Mouse (Mus musculus) large intestine, adult 2 months (tissue): Measurements from ENCODE around the gene Gse1. TPM values are rescaled to one million over a fixed set of nuclear protein-coding genes. Genes with fewer than 3 reads are reported as not detected.

Experiments used
- DNase-seq: peaks from one replicate; pipeline ENCODE4 v3.0.0-alpha.2; 2012; ENCODE audit warnings: low read depth, low spot score
- WGBS: fragments of 180-500 bp; shearing (Covaris S2); methylation state at CpG from one replicate; pipeline ENCODE4 v1.1.7; 2018; 5-methylcytosine and 5-hydroxymethylcytosine counted together
- polyA plus RNA-seq: library from polyadenylated mRNA; depleted of rRNA; stranded (reverse); fragments of >200 nt; gene quantifications from 2 replicates; pipeline ENCODE4 v1.2.3, GENCODE M21; 2012

The Gse1 gene
- polyA plus RNA-seq, 1 experiment = 22.1 TPM

DNA sequence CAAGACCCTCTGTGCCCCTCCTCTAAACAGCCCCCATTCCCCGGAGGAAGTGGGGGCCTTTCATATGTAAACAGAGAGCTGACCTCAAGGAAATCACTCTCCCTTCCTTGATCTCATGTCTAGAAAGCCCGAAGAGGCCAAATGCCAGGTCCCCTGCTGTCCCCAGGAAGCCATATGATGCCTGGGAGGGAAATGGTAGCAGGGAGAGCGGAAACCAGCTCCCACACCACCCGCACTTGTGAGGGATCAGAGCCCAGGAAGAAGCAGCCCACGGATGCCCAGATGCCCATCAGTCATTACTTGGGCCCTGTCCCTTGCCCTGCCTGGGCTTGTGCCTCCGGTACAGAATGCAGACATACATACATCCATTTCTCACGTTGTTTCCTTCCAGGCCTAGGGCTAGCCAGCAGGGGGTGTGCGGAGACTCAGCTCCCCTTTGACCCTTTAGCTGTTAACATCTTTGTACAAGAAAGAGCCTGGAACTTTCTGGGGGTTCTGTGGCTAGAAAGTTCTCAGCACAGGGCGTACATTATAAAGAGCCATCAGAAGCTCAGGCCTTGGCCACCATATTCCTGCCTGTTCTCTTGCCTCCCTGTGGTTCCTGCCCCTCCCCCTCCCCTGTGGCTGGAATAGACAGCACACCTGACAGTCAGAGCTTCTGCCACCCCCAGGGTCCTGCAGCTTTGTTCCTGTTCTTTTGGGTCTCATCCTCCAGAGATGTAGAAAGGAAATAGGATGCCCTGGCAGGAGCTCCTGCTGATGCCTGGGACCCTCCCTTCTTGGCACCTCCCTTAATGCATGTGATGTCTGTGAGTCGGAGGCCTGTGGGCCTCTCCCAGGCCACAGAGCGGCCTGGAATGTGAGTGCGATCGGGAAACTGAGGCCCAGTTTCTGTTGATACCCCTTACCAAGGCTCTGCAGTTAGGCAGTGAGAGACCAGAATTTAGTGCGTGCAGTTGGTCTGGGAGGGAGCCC is 180.3 kb downstream of the Gse1 start:
- WGBS = 69% methylated on average over 14 of the region's 14 CpGs

DNA sequence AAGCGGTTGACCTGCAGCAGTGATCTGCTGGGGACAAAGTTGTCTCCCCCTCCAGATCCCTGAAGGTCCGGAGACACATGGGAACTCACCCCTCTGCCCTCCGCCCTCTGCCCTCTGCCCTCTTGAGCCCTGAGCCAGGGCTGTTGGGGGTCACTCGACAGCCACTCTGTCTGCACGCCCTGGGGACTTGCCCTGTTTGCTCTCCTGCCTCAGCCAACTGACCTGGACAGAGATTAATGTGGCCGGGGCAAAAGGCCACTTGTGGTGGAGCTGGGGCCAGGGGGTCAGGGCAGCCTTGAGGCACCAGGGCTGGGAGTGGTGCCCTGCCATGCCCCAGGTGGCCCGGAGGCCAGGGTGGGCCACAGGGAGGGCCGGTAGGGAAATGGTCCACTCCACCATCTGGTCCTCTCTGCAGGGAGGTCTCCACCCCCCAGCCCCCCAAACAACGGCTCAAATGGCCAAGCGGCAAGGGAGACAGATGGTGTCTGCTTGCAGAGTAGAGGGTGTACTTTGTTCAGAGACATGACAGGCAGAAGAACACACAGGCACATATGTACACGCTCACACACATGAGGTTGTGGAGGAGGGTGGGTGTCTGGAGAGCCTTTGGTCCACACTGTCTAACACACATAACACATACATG is 181.2 kb downstream of the Gse1 start:
- DNase-seq = no peak
- WGBS = 78% methylated on average over 11 of the region's 11 CpGs

More for the DNA sequence above, 180.3 kb downstream of the Gse1 start:
- no peak for DNase-seq

DNA sequence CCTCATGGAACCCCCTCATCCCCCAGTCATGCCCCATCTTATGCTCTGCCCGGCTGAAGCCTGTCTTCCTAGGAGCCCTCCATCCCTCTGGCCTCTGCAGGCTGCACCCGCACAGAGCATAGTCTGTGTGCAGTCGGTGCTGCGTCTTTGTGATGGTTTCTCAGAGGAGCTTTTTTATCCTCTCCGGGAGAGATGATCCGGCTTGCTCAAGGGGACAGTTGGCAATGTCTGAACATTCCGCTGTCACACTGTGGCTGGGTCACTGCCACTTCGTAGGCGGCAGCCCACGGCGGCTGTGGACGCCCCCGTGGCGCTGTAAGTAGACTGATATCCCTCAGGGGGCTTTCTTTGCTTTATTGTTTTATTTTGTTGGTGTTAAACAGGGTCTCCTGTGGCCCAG is 182.8 kb downstream of the Gse1 start:
- no peak for DNase-seq
- WGBS = 94% methylated on average over 14 of the region's 14 CpGs

DNA sequence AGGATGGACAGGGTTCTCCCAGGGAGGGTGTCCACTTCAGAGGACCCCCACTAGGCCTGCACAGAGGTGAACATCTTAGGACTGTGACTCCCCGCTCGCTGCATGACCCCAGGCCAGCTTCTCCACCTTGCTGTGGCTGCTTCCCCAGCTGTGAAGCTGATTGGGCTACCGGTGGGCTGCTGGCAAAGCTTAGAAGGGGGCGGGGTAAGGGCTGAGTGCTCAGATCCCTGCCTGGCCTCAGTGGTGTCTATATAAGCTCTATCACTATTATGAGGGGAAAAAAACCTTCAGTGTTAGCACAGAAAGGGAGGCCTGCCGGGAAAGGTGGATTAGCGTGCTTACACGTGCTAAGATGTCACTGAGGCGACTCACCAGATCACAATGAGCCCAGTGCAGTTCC is 183.6 kb downstream of the Gse1 start:
- WGBS = 83% methylated on average over 8 of the region's 8 CpGs
- DNase-seq = no peak

DNA sequence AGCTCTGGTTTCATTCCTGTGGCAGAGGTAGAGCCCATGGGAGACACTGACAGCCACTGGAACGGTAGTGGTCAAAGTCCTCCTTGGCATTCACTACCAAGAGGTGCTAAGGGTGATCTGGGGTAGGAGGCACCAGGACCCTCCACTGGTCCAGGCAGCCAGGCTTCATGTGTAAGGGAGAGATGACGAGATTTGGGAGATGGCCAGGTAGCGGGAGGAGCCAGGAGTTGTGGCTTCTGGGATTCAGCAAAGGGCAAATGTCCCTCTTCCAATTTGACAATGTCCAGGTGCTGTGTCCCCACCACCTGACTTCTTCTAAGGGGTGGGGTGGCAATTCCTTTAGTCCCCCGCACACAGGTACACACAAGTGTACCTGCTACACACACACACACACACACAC is 184.1 kb downstream of the Gse1 start:
- no peak for DNase-seq
- 72% methylated on average over 4 of the region's 4 CpGs for WGBS

DNA sequence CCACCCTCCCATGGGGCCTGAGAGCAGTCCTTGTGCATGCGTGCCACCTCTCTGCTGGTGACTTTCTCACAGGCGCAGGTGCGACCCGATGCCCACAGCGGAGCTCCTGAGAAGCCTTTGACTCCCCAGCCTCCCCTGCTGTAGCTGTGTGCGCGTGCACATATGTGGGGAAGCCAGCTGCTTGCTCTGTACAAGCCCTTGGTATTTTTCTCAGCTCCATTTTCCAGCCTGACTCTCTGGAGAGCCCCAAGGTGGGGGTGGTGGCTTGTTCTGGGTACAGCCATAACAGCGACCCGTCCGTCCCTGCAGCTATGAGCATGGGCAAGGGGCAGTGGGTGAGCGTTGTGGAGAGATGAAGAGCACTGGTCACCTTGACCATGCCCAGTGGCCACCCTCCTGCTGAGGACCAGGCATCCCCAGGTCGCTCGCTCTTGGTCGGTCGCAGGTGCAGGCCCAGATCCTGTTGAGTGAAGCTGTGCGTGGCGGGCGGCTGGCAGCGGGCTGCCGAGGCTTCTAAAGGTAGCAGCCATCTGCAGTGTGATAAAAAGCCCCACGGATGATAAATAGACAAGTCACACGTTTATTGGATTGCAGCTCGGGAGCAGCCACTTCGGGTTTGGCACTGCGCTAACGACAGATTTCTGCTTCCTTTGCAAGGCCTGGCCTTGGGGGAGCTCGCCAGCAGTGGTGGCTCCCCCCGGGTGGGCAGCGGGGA is 184.8 kb downstream of the Gse1 start:
- 68% methylated on average over 29 of the region's 29 CpGs for WGBS
- DNase-seq = no peak

DNA sequence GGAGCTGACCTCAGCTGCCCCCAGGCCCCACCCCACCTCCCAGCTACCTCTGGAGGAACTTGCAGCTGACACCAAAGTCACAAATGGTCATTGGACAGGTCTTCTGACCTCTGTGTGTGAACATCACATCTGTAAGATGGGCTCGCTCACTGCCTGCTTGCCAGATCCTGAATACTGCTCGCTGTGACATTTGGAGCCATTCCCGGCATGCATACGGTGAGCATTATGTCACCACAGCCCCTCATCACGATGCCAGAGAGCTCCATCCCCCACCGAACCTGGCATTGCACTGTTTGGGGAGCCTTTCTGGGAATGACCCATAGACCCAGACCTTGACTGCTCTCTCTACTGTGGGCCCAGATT is 185.4 kb downstream of the Gse1 start:
- 85% methylated on average over 6 of the region's 6 CpGs for WGBS
- DNase-seq = no peak

DNA sequence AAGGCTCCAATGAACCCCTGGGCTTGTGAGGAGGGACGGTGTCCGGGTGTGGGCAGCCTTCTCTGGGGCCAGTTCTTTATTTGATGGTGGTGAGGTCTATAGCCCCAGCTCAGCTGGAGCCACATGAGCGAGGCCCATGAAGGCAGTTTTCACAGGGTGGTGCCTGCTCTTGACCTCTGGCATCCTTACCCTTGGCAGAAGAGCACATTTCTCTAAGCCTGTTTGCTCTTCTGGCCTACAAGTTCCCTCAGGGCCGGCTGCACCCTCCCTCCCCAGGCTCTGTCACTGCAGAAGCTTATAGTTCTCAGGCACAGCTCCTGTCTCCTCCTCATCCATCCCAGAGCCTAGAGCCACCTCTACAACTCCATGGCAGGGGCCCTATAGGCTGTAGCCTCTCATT is 186.0 kb downstream of the Gse1 start:
- 39% methylated on average over 4 of the region's 4 CpGs for WGBS
- no peak for DNase-seq

DNA sequence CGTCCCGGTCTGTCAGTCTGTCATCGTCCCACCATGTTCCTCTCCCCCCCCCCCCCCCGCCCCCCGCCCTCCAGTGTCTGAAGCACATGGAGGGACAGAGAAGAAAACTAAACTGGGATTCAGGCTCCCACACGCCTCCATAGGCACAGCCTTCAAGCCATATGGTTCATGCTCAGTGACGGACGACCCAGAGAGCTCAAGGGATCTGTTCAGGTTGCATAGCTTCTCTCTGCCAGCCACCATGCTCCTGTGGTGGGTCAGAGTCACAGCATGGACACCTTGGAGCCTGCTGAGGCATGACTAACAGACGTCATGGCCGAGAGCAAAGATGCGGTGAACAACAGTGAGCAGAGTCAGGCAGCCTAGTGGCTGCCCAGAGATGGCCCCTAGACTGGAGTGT is 187.2 kb downstream of the Gse1 start:
- no peak for DNase-seq
- 88% methylated on average over 11 of the region's 11 CpGs for WGBS

DNA sequence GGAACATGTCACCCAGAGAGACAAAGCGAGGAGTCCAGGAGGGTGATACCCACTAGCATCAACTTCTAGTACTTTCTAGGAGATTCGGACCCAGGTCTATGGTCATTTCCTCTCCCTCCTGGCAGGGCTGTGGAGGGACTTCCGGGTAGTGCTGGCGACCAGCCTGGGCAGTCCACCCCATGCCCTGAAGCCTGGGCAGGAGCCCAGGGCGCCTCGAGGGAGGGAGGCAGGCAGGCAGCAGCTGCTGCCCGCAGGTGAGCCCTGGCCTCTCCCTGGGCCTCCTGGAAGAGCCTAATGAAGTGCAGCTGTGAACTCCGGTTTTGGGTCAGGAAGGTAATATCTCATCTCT is 187.9 kb downstream of the Gse1 start:
- 21% methylated on average over 8 of the region's 8 CpGs for WGBS
- no peak for DNase-seq

DNA sequence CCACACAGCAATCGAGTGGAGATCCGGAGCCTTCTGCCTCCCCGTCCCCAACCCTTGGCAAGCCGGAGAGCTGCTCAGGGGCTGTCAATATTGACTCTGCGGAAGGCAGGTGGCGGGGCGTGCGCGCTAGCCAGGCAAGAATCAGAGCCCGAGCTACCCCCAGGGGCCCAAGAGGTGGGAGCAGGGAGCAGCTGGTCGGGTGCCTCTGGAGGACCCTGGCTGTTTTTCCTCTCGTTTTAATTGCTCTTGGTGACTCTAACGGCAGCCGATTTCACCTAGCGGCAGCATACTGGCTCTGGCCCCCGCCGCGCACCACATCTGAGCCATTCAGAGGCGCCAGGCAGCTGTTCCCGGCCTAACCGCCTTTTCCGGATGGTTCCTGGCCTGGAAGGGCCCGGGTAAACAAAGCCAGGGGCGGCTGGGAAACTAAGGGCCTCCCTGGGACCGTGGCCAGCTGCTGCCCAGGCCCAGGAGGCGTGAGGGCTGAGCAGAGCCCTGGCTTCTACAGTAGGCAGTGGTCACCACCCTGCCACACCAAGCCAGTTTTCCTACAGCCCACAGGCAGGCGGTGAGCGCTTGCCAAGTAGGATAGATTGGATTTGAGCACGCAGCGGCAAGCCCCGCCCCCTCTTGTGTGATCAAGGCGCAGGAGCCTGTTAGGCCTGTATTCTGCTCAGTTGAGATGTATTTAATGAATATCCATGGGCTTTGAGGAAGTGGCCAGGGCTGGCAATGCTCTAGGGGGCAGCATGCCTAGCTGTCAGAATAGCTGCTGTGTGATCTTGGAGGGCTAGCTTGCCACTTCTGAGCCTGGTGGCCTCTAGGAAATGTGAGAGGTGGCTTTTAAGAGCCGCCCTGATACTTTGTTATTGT is 188.5 kb downstream of the Gse1 start:
- 5% methylated on average over 33 of the region's 33 CpGs for whole genome bisulfite sequencing
- no peak for DNase-seq

DNA sequence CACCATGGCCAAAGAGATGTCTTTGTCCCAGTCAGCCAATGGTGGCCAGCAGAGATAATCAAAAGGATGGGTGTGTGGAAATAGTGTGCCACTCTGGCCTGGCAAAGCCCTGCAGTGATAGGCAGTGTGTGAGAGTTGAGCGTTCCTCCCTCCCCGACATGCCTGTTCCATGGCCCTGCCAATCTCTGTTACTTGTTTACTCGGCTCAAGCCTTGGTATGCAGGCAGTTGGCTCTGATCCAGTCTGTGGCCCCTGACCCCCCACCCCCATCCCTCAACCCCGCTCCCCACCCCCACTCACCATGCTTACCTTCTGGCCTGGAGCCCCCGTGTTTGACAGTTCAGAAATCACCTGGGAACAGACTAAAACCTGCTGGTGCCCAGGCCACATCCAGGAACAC is 189.9 kb downstream of the Gse1 start:
- DNase-seq = no peak
- 61% methylated on average over 5 of the region's 5 CpGs for WGBS

DNA sequence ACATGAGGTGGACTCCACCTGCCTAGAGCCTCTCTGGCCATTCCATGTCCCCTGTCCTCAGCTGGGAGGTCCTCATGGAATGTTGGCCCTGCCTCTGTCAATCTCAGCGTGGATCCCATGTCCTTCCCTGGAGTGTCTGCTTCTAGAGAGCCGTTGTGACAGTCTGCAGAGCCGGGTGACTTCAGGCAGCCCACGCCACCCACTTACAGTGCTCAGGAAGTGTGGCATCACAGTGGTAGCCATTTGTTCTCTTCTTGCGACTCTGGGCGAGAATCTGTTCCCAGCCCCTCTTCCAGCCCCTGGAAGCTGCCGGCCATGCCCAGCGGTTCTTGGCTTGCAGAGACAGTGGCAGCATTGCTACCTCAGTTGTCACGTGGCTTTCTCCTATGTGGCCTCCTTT is 191.4 kb downstream of the Gse1 start:
- no peak for DNase-seq
- 93% methylated on average over 9 of the region's 9 CpGs for WGBS

DNA sequence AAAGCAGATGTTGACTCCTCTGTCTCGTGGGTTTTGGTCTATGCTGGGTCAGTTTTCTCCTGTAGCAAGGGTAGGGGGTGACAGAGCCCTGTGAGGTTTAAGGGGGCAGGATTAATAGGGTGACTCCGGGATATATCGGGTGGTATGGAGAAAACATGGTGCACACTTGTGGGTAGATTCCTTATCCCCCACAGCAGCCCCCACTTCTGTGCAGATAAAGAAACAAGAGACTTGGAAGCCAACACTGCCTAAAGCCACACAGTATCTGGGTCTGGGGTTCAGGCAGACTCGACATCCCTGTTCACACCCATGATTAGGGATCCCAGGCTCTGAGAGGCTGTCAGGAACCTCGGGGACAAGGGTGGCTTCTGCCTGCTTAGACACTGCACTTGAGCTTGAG is 192.0 kb downstream of the Gse1 start:
- DNase-seq = no peak
- WGBS = 78% methylated on average over 5 of the region's 5 CpGs

DNA sequence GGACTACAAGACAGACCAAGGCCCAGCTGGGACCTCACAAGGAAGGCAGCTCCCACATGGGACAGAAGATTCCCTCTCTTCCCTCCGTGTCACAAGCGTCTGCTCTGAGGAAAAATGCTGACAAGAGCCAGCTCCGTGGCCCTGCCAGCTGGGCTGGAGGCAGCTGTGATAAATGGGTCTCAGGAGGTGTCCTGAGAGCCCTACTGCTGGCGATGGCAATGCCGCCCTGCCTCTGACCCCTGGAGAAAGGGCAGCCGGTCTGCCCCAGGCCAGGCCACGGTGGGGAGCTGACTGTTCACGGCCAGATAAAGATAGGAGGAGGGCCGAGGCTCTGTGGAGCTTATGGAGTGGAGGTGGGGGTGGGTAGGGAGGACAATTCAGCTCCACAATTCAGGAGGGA is 193.4 kb downstream of the Gse1 start:
- DNase-seq = no peak
- 81% methylated on average over 9 of the region's 9 CpGs for WGBS

DNA sequence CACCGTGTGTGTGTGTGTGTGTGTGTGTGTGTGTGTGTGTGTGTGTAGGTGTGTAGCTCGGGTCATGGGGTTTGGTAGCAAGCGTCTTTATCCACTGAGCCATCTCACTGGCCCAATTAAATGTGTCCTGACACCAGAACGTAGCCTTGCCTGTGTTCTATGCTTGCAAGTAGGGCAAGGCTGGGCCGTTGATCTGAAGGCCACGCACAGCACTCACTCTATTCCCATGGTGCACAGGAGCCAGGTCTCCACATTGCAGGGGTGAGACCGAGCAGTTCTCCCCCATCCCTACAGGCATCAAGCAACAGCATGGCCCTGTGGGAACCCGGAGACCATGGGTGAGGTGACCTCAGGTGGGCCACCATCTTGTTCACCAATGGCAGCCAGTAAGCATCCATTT is 194.0 kb downstream of the Gse1 start:
- 92% methylated on average over 8 of the region's 8 CpGs for WGBS
- no peak for DNase-seq

DNA sequence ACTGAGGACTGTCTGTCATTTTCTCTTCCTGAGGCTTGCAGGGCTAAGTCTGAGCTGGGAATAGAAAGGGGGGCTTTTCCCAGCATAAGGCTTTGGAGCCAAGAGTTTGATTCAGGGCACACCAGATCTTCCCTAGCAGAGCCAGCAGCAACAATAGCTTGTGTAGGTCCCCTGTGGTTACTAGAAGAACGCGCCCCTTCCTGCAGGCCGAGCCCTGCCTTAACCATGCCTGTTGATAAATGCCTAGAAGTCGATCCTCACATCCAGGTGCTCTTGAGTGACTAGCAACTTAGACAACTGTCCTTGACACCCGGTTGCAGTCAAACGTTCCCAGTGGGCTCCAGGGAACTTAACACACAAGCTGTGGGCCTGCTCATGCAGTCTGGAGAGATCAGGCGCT is 195.3 kb downstream of the Gse1 start:
- 72% methylated on average over 7 of the region's 7 CpGs for WGBS
- no peak for DNase-seq

DNA sequence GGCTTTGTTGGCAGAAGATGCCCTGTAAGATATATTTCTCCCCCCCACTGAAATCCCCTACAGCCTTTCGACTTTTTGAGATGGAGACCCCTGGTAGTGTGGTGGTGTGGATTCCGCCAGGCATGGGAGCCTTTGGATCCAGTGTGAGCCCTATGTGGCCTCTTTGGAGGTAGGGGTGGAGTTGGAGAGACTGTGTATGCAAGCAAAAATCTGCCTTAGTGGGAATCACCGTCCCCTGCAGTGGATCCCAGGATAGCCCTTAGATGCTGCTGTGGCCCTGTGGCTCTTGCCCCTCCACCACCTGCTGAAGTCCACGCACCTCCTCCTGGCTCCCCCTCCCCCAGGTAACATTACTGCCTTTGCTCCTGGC is 196.6 kb downstream of the Gse1 start:
- no peak for DNase-seq
- WGBS = 81% methylated on average over 4 of the region's 4 CpGs

DNA sequence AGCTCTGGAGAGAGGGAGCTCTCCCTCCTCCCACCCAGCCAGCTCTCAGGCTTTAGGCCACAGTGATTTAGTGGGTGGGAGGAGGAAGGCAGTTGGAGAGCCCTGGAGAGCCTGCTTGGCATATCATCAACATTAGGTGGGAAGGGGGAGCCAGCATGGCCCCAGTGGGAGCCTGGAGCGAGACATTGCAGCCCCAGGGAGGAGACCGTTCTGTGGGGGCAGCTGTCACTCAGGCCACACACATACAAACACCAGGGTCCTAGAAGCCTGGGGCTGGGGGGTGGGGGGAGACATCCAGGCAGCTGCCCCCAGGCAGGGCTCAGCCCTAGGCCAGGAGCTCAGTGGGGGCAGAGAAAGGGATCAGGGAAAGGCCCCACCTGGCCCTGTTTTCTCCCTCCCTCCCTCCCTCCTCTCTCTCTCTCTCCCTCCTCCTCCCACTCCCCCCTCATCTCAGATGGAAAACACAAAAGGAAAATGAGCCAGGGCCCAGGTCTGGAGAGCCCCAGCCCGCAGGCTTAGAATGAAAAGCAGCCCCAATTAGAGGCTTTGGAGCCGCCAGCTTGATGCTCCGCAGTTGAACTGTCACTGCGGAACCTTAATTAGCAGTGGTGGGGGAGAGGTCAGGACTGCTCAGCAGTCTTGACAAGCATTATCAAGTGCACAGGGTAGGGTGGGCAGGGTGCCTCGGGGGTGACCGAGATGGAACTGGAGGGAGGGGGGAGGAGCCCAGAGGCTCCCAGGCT is 197.1 kb downstream of the Gse1 start:
- WGBS = 72% methylated on average over 8 of the region's 8 CpGs

More for the DNA sequence above, 197.1 kb downstream of the Gse1 start:
- DNase-seq = no peak
